Mouse (Mus musculus) adrenal gland, adult 18-20 months (tissue): ENCODE results near the gene Ppm1l. TPM values are rescaled to one million over a fixed set of nuclear protein-coding genes. Genes with fewer than 3 reads are reported as not detected.
"Not testable (repeated sequence)": the region's sequence is repeated elsewhere in the genome, so short reads cannot be mapped to it uniquely, and the experiment has no call there.

Source experiments
- DNase-seq, 2 experiments: peaks; one replicate each; pipeline ENCODE4 v3.0.0; 2021 to 2022; ENCODE audit warnings: low spot score in 2 of 2
- total RNA-seq, 2 experiments: library from RNA; stranded (reverse); gene quantifications; 1 replicate in 1 of 2; 2 replicates in 1 of 2; pipeline ENCODE4 v1.2.3; 2021

Ppm1l gene
- total RNA-seq, 2 experiments from 2014 or later: 15.0 to 15.8 TPM

DNA sequence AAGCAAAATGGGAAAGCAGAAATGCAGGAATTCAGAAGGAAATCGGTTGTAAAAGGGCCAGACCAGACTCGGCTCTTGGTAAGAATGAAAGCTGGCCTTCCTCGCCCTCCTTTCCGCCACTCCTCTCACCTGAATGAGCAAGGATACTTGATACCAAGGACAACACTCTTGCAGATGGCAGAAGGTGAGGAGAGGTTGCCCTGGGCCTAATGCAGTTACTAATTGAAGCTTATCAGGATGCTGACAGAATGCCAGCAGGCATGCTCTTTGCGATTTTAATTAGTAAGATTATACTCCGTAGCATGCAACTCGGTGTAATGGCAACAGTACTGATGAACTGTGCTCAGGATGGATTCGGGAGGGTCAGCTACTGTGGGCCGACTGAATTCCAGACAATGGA, 214.8 kb downstream of the Ppm1l start:
- no peak for DNase-seq

DNA sequence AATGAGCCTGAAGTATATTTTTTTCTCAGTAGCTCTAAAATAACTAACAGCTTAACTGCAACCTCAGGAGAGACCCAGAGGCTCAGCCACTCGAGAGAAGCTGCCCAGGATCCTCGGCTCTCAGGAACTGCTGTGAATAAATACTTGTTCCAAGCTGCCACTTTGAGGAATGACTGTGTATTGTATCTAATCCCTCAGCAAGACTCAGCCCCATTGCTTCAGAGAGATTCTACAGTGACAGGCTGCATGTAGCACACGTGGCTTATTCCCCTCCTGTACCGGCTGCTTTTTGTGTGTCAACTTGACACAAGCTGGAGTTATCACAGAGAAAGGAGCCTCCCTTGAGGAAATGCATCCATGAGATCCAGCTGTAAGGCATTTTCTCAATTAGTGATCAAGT, 216.0 kb downstream of the Ppm1l start:
- DNase-seq: no peak

DNA sequence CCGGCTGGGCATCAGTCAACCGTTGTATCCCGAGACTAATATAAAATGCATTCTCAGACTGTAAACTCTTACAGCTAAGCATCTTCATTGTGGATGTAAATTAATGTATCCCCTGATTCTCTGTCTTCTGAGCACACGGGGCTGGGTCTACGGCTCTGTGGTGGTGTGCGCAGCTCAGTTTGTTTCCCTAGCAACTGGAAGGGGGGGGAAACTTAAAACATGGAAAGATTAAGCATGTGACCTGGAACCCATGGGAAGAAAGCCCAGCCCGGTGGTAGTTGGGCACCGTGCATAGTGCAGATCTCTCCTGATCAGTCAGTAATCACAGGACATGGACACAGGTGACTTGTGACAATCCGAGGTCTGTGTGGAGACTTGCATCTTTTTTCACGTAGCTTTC, 218.8 kb downstream of the Ppm1l start:
- DNase-seq: no peak

DNA sequence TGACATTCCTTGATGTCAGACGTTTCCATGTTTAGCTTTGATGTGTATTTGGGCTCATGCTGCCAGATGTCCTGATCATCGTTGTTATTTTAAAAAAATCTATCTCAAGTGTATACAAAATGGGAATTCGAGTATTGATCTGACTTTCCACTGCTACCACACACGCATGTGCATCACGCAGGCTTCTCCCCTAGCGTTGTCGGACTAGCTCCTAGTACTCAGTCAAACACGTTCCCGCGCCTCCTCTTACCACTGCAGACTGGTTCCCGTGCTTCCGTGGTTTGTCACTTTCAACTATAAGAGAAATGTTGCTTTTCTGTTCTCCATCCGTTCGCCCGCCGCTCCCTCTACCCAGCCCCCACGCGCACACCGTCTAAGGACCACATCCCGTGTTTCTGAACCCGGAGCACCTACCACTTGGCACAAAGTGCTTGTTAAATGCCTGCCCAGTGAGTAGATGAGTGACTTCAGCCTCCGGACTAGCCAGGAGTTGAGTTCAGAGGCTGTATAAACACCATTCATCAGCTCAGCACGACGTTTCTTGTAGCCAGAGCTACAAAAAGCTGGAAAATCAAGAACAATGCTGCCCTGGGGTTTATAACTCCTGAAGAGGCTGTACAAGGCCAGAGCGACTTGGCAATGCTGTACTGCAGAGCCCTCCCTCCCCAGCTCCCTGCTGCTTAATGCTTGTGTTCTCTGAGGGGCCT, 219.4 kb downstream of the Ppm1l start:
- DNase-seq: no peak

DNA sequence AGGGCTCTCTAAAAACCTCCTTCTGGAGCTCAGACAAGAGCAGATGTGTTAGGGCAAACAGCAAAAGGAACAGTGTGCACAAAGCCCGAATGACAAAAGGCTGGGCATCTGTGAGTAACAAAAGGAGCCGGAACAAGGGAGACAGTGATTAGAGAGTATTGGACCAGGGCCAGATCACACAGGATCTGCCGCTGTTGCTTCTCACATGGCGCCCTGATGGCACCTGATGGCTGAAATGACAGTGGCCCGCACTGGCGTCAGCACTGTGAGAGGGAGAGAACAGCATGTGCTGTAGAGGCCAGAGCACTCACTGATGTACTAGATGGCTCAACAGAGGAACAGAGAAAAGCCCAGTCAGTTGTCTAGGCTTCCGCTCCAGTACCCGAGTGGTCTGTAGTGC, 226.3 kb downstream of the Ppm1l start:
- DNase-seq: no peak

DNA sequence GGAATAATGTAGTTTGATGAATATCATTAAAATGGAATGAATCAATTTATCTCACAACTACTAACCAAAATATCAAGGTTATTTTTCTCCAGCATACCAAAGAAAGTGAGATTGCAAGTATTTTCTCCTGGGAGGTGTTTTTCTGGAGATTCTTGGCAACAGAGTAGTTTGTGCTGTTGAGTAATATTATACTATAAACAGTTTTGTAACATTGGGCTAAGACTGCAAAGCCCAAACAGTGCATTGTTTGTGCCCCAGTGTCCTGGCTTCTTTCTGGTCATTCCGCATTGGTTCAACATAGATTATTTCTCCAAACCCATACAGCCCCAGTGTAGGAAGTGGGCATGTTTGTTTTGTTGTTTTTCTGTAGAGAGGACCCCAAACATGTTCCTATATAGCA, 227.1 kb downstream of the Ppm1l start:
- no peak for DNase-seq

DNA sequence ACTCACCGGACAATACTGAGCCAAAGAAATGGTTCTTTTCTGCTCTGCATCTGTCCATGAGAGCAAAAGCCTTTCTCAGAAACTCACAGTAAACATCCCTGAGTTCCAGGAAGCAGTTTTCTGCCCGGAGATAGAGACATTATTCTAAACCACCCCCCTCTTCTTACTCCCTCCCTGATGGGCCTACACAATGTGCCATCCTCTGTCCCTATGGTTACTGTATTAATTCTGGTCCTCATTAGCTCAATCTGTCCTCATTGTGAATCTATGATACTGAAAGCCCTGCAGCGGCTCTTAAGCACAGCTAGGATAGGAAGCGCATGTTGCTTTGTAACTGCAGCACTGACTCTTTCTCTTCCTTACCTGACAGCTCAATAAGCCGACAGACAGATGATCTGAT, 228.4 kb downstream of the Ppm1l start:
- DNase-seq: no peak

DNA sequence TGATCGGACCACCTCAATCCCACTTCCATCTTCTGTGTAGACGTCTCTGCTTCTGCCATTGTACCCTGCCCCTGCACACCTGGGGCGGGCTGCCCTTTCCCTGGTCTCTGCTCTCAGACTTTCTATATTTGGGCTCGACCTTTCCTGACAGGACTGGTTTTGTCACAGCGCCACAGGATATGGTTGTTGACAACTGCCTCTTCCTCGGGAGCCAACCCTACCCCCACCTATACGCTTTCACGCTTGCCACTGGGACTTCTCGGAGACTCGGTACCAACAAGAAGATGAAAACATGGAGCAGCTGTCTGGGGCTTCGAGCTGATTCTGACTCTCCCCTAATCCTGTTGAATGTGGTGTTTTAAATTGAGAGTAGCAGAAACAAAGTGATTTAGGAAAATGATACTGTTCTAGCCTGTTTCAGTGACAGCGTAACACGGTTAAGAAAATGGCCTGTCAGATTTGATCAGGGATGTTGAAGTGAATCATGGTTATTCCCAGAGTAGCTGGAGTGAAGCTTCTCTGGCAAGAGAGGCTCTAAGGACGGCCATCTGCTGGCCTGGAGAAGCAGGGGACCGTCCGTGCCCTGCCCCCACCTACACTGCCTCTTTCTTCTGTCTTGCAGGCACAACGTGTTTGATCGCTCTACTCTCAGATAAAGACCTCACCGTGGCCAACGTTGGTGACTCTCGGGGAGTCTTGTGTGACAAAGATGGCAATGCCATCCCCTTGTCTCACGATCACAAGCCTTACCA, 232.2 kb downstream of the Ppm1l start:
- DNase-seq: no peak

DNA sequence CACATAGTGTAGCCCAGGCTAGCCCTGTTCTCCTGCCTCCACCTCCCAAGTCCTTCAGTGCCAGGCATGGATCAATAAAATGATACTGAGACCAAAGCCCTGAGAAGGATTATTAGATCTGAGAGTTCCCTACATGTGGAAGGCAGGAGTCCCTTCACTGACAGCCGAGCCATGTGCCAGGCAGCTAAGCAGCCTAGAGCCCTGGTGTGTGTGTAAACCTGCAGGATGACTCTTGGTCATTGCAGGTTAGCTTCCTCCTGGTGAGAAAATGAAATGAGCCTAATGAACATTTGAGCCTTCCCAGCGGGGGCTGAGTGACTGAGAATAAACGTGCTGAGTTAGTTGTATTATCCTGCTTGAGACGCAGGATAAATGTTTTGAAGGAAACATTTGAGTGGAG, 232.9 kb downstream of the Ppm1l start:
- DNase-seq: no peak

DNA sequence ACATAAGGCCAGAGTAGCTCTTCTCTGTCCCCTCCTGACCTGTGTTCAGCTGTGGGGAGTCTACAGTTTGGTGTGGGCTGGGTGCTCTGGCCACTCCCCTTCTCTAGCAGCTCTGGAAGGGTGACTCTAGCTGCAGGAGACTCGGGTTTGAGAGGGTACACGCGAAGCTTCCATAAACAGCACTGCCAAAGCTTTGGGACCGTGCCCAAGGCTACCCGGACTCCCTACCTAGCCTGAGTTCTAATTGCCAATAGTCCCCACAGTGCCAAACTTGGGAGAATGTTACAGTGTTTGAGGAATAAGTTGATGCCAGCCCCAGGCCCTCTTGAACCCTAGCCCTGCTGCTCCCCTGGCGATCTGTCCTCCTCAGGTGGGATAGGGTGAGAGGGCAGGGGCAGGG, 238.8 kb downstream of the Ppm1l start:
- no peak for DNase-seq

DNA sequence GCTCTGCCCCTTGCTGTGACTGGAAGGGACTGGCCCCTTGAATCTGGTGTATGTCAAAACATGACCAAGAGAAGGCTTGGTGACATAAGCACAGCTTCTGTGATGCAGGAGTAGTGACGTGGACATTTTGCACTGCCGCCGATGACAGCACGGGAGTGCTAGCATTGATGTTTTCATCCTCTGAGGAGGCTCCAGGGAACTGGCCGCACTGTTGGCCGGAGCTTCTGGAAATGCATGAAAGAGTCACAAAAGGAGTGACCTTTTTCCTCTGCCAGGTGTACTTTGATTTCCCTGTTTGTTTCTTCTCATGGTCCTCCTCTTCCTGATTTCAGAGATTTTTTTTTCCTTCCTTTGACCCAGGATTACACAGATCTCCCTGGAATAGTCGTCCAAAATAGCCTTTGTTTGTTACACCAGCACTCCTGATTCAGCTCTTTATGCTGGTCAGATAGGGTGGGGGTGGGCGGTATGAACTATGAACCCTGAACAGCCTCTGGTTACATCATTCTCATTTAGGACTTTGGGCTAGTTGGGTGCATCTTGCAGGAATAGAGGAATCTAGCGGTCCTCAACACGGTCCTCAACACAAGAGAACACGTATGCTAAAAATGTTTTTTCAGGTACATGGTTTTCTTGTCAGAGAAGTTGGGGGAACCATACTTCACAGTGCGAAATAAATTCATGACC, 239.6 kb downstream of the Ppm1l start:
- DNase-seq: no peak

DNA sequence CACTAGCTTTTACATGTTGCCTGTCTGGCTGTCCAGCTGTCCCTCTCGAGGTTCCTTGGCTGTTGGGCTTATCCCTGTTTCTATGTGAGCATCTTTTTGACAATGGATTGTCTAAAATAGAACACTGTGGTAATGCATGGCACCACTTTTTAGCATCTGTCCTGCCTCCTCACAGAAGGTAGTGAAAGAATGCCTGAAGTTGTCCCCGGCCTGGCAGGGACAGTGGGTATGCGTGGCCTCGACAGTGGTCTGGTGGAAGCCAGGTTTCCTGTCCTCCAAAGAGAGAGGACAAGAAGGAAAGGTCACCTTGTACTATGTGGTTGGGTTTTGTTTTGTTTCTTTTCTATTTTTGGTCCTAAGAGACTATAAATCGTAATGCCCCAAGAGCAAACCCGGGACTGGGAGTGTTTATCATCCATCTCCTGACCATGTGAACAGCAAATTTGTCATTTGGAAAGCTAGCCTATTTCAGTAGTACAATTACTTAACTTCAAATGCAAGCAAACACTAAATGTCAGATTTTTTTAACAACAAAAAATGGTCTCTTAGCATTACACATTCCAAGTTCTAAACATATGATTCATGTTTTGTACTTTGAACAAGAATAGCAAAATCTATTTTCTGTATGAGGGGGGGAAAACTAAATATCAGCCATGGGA, 242.8 kb downstream of the Ppm1l start:
- no peak for DNase-seq

DNA sequence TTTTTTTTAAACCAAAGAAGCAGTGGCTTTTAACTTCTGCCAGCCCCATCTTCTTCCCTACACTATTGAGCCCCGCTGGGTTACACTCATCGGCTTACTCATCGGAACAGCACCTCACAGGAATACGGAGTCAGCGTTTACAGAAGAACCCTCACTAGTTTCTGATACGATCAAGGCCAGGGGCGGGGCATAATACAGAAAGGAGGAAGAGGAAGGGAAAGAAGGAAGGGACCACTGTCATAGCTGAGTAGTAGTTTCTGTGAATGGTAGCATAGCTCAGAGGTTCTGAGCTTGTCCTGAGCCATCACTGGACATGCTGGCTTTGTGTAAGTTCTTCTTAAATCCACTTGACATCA, 243.3 kb downstream of the Ppm1l start:
- DNase-seq: no peak

DNA sequence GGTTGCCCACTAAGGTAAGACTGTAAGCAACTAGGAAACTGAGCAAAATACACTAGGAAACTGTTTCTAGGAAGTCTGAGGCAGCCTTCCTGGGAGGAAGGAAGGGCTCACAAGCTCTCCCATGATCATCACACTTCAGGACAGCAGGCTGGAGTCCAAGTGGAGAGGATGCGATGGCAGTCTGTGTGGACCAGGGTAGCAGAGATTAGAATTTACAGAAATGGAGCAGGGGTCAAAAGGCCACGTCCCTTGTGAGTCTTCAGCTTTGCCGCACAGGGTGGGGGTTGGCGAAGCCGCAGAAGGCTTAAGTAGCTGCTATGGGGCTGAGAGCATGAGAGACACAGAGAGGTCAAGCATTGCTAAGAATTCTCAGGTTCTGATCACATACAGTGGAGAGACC, 245.0 kb downstream of the Ppm1l start:
- DNase-seq: no peak

DNA sequence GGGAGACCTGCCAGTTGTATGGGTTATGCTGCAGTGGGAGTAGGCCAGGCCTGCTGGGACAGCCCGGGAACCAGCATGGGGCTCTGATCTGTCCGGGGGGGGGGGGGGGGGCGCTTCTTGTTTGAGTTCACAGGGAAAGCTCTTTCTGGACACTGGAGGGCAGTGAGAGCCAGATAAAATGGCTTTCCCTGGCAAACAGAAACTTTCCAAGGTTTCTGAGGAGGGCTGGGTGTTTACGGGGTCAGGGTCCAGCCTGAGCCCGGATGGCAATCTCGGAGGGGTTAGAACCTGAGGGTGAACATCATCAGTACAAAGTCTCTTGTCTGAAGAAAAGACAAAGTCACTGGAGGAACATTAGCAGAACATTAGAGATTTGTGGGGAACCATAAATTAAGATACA, 246.7 kb downstream of the Ppm1l start:
- no peak for DNase-seq

DNA sequence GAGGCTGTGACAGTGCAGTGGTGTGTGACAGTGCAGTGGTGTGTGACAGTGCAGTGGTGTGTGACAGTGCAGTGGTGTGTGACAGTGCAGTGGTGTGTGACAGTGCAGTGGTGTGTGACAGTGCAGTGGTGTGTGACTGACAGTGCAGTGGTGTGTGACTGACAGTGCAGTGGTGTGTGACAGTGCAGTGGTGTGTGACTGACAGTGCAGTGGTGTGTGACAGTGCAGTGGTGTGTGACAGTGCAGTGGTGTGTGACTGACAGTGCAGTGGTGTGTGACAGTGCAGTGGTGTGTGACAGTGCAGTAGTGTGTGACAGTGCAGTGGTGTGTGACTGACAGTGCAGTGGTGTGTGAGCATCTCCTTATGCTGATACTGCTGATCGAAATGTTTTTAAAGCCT, 248.9 kb downstream of the Ppm1l start:
- DNase-seq: not testable (repeated sequence)

DNA sequence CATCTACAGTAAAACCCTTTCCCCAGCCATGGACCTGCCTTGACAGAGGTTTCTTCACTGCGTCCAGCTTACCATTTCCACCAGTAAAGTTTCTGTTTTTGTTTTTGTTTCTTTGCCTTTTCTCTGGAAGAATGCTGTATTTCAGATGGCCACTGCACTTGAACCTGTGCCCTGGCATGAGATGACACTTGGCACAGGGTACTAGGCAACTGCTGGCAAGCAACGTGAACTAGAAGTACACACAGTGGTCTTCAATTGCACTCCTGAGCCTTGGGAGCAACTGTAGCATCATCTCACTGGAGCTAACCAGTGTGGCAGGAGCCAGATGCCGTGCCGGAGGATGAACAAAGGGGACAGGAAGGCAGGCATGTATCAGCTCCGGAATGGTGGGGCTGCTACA, 255.9 kb downstream of the Ppm1l start:
- DNase-seq: no peak

DNA sequence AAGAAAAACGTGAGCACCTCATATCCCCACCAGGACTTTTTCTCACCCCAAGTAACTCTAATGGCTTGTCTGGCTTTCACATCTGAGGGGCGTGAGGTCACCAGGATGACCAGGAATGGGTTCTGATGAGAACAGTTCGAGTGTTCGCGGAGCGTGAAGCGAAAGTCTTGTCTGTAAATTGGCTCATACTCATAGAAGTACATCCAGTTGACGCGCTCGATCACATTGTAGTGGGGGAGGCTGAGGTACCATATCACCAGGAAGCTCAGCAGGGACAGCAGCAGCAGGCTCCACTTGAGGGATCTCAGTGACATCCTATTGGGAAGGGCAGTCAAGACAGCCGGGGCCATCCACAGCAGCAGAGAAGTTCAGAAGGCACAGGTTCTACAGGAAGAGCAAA, 258.9 kb downstream of the Ppm1l start:
- DNase-seq: no peak

DNA sequence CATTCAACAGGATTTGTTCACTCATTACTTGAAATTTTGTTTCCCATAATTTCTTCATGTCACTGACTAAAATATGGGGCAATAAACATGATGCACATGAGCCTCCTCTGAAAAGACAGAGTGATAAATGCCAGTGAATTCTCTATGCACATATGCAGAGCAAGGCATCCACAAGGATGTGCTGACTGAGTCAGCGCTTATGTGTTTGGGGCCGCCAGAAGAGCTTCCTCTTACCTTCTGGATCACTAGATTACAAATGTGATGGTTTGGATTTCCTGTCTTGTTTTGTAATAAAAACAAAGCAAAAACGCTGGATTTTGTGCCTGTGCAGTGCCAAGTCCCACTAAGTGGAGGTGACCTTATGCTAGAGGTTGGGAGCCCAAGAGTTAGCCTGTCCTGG, 260.1 kb downstream of the Ppm1l start:
- DNase-seq: no peak

DNA sequence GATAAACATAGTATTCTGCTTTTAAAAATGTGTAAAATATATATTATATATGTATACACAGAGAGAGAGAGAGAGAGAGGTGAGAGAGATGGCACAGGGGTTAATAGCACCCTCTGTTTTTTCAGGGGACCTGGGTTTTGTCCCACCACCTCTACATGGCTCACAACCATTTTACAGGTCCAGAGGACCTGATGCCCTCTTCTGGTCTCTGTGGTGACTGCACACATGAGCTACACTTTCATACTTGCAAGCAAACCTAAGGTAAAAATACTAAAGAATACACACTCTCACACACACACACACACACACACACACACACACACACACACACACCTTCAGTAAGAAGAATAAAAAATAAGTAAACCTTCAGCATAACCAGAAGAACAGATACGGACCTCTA, 262.1 kb downstream of the Ppm1l start:
- no peak for DNase-seq

DNA sequence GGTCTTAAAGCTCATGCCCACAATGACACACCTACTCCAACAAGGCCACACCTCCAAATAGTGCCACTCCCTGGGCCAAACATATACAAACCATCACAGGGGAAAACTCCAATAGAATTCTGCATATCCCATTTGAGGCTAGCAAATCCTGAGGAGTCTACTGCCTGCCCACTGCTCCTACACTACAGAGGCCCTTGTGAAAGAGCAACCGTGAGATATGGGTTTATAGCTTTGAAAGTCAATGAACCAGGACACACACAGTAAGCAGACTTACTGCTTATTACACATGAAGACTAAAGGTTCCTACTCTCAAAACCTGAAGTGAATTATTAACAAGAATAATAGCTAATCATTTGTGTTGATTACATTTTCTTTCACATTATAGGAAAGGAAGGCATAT, 267.1 kb downstream of the Ppm1l start:
- no peak for DNase-seq
